Mouse (Mus musculus): ENCODE measurements around the gene Orm2. TPM values are rescaled to one million over a fixed set of nuclear protein-coding genes. Genes with fewer than 3 reads are reported as not detected.

Orm2 gene
- polyA plus RNA-seq, 1 experiment = not detected

GRCm38 (mm10) chr4:63342491-63342890 lies 19.8 kb upstream of the Orm2 start:
- 39% methylated on average over 4 of the region's 4 CpGs for WGBS
- no peaks in the 10 kb centered on the region for H3K36me3 ChIP-seq (ENCODE audit: control insufficient read depth, insufficient read depth, low read length)
- H3K4me1 ChIP-seq (ENCODE audit: control insufficient read depth, insufficient read depth, insufficient read length, low read length) = no peaks in the 10 kb centered on the region
- H3K27ac ChIP-seq (ENCODE audit: insufficient read depth, low read depth, low read length) = no peak overlapping the region
- no peak for TF ChIP-seq CTCF (IDR thresholded peaks at IDR 0.05; ENCODE audit: extremely low read depth, insufficient read length, insufficient replicate concordance, low read depth, low read length)
- TF ChIP-seq POLR2A (IDR thresholded peaks at IDR 0.05; ENCODE audit: low read depth, low read length) = no peak
- no peaks in the 10 kb centered on the region for H3K27me3 ChIP-seq (ENCODE audit: control insufficient read depth, insufficient read depth, low read length)
- H3K4me3 ChIP-seq (ENCODE audit: low read depth, low read length) = no peak overlapping the region

- H3K27ac ChIP-seq (ENCODE audit: insufficient read depth, low read depth, low read length) = no peak overlapping the region
- no peak overlapping the region for H3K4me3 ChIP-seq (ENCODE audit: low read depth, low read length)
- H3K4me1 ChIP-seq (ENCODE audit: control insufficient read depth, insufficient read depth, insufficient read length, low read length) = no peaks in the 10 kb centered on the region
- H3K36me3 ChIP-seq (ENCODE audit: control insufficient read depth, insufficient read depth, low read length) = no peaks in the 10 kb centered on the region
- H3K27me3 ChIP-seq (ENCODE audit: control insufficient read depth, insufficient read depth, low read length) = no peaks in the 10 kb centered on the region
- TF ChIP-seq CTCF (IDR thresholded peaks at IDR 0.05; ENCODE audit: extremely low read depth, insufficient read length, insufficient replicate concordance, low read depth, low read length) (no peak), POLR2A (IDR thresholded peaks at IDR 0.05; ENCODE audit: low read depth, low read length) (no peak)
- WGBS = 70% methylated on average over 3 of the region's 3 CpGs
Observed at GRCm38 (mm10) chr4:63343608-63344007, 18.6 kb upstream of the Orm2 start.

GRCm38 (mm10) chr4:63344295-63344694 lies 18.0 kb upstream of the Orm2 start, which contains the start of gene Orm1:
TSS of gene Orm1 (plus strand) at chr4:63344560.
- no peaks in the 10 kb centered on the region for H3K36me3 ChIP-seq (ENCODE audit: control insufficient read depth, insufficient read depth, low read length)

GRCm38 (mm10) chr4:63345261-63345660 lies 17.0 kb upstream of the Orm2 start:
- Histone ChIP-seq H3K27ac (ENCODE audit: insufficient read depth, low read depth, low read length) (no peak overlapping the region), H3K36me3 (ENCODE audit: control insufficient read depth, insufficient read depth, low read length) (no peaks in the 10 kb centered on the region), H3K4me3 (ENCODE audit: low read depth, low read length) (no peak overlapping the region), H3K27me3 (ENCODE audit: control insufficient read depth, insufficient read depth, low read length) (no peaks in the 10 kb centered on the region), H3K4me1 (ENCODE audit: control insufficient read depth, insufficient read depth, insufficient read length, low read length) (no peaks in the 10 kb centered on the region)
- TF ChIP-seq POLR2A (IDR thresholded peaks at IDR 0.05; ENCODE audit: low read depth, low read length) = no peak
- TF ChIP-seq CTCF (IDR thresholded peaks at IDR 0.05; ENCODE audit: extremely low read depth, insufficient read length, insufficient replicate concordance, low read depth, low read length) = no peak

More at GRCm38 (mm10) chr4:63344295-63344694, 18.0 kb upstream of the Orm2 start, which contains the start of gene Orm1:
- Histone ChIP-seq H3K27me3 (ENCODE audit: control insufficient read depth, insufficient read depth, low read length) (no peaks in the 10 kb centered on the region), H3K27ac (ENCODE audit: insufficient read depth, low read depth, low read length) (no peak within 1 kb of the TSS), H3K4me1 (ENCODE audit: control insufficient read depth, insufficient read depth, insufficient read length, low read length) (no peaks in the 10 kb centered on the region), H3K4me3 (ENCODE audit: low read depth, low read length) (no peak within 1 kb of the TSS)
- 64% methylated on average over 8 of the region's 8 CpGs for WGBS
- TF ChIP-seq POLR2A (IDR thresholded peaks at IDR 0.05; ENCODE audit: low read depth, low read length) (no peak), CTCF (IDR thresholded peaks at IDR 0.05; ENCODE audit: extremely low read depth, insufficient read length, insufficient replicate concordance, low read depth, low read length) (no peak)

GRCm38 (mm10) chr4:63346659-63347058 lies 15.6 kb upstream of the Orm2 start:
- Histone ChIP-seq H3K27me3 (ENCODE audit: control insufficient read depth, insufficient read depth, low read length) (no peaks in the 10 kb centered on the region), H3K4me3 (ENCODE audit: low read depth, low read length) (no peak overlapping the region), H3K36me3 (ENCODE audit: control insufficient read depth, insufficient read depth, low read length) (no peaks in the 10 kb centered on the region), H3K4me1 (ENCODE audit: control insufficient read depth, insufficient read depth, insufficient read length, low read length) (no peaks in the 10 kb centered on the region), H3K27ac (ENCODE audit: insufficient read depth, low read depth, low read length) (no peak overlapping the region)
- 76% methylated on average over 4 of the region's 4 CpGs for WGBS
- no peak for TF ChIP-seq CTCF (IDR thresholded peaks at IDR 0.05; ENCODE audit: extremely low read depth, insufficient read length, insufficient replicate concordance, low read depth, low read length)
- TF ChIP-seq POLR2A (IDR thresholded peaks at IDR 0.05; ENCODE audit: low read depth, low read length) = no peak

GRCm38 (mm10) chr4:63348524-63348923 lies 13.7 kb upstream of the Orm2 start:
- Histone ChIP-seq H3K27me3 (ENCODE audit: control insufficient read depth, insufficient read depth, low read length) (no peaks in the 10 kb centered on the region), H3K4me1 (ENCODE audit: control insufficient read depth, insufficient read depth, insufficient read length, low read length) (no peaks in the 10 kb centered on the region), H3K27ac (ENCODE audit: insufficient read depth, low read depth, low read length) (no peak overlapping the region), H3K36me3 (ENCODE audit: control insufficient read depth, insufficient read depth, low read length) (no peaks in the 10 kb centered on the region), H3K4me3 (ENCODE audit: low read depth, low read length) (no peak overlapping the region)
- no peak for TF ChIP-seq CTCF (IDR thresholded peaks at IDR 0.05; ENCODE audit: extremely low read depth, insufficient read length, insufficient replicate concordance, low read depth, low read length)
- TF ChIP-seq POLR2A (IDR thresholded peaks at IDR 0.05; ENCODE audit: low read depth, low read length) = no peak
- 66% methylated on average over 6 of the region's 6 CpGs for WGBS

GRCm38 (mm10) chr4:63355877-63356665 lies 6.2 kb upstream of the Orm2 start, which contains the start of gene Orm3:
TSS of gene Orm3 (plus strand) at chr4:63356162.
- 58% methylated on average over 4 of the region's 4 CpGs for WGBS
- Histone ChIP-seq H3K4me1 (ENCODE audit: control insufficient read depth, insufficient read depth, insufficient read length, low read length) (no peaks in the 10 kb centered on the region), H3K36me3 (ENCODE audit: control insufficient read depth, insufficient read depth, low read length) (no peaks in the 10 kb centered on the region), H3K27ac (ENCODE audit: insufficient read depth, low read depth, low read length) (no peak within 1 kb of the TSS), H3K27me3 (ENCODE audit: control insufficient read depth, insufficient read depth, low read length) (no peaks in the 10 kb centered on the region), H3K4me3 (ENCODE audit: low read depth, low read length) (no peak within 1 kb of the TSS)
- TF ChIP-seq CTCF (IDR thresholded peaks at IDR 0.05; ENCODE audit: extremely low read depth, insufficient read length, insufficient replicate concordance, low read depth, low read length) = no peak
- no peak for TF ChIP-seq POLR2A (IDR thresholded peaks at IDR 0.05; ENCODE audit: low read depth, low read length)

All from small intestine, adult 2 months (tissue).